Mouse (Mus musculus): ENCODE data around the gene Grb10.

Grb10 gene

GRCm38 (mm10) chr11:11898496-11898895 is 140.0 kb downstream of the Grb10 start:
- no peak for DNase-seq (ENCODE audit: low spot score)

DNA sequence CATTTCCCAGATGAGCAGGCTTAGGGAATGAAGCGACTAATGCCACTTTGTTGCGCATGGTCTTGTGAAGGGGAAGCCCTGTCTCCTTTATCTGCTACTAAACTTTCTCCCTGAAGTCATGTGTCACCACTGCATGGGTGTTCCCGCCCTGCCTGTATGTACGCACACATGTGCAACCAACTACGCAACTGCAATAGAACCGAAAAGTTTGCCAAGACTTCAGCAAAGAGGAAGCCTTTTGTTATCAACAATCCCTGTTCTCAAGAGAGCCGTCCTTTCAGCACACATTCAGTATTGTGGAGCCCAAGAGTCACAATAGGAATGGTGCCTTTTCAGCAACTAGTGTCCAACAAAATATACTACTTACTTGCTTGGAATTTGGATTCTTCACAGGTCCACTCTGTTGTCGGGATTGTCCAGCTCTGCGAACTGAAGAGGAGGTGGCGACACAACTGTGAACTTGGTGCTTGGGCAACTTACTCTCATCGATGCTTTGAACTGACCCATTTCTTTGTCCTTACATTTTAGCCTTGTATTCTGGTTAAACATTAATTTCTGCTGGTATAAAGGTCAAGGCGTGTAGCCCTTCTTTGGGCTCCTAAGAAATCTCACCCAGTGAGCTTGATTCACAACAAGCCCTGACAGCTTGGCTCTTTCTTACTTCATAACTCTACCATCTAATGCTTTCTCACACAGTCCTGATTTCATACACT is 140.7 kb downstream of the Grb10 start, which contains the start of gene Ddc:
Gene Ddc (minus strand): TSS at position 500 of the 713 bp plus-strand sequence.
- no peak for DNase-seq (ENCODE audit: low spot score)

DNA sequence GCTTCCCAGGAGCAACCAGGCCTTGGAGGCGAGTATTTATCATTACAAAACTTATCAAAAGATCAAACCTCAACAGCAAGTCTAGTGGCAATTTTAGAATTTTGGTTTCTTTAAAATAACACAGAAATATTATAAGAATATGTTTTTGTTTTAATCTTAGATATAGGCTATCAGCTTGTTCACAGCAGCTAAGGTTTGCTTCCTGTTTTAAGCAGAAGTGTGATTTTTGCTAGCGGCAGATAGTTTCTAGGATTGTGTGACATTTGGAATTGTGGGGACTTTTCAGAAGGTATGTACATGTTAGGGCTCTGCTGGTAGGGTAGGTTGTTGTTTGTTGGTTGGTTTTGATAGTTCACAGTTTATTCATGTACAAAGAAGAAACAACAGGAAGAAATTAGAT is 143.0 kb downstream of the Grb10 start:
- no peak for DNase-seq (ENCODE audit: low spot score)

DNA sequence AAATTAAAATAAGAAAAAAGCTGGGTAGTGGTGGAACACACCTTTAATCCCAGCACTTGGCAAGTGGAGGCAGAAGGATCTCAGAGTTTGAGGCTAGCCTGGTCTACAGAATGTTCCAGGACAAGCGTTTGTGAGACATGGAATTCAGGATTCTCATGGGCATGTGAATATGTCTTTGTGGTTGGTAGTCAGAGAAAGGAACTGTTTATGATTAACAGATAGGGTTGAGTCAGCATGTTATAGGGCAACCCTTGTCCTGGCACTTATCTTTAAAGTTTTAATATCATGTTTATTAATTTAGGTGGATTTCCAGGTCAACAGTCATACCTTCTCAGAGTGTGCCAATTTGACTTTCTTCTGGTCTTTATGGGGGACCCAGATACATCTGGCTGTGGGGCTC is 144.7 kb downstream of the Grb10 start:
- DNase-seq (ENCODE audit: low spot score), result no peak

GRCm38 (mm10) chr11:11892993-11893602 is 145.4 kb downstream of the Grb10 start:
- DNase-seq (ENCODE audit: low spot score), result no peak

GRCm38 (mm10) chr11:11891832-11892231 is 146.7 kb downstream of the Grb10 start:
- no peak for DNase-seq (ENCODE audit: low spot score)

GRCm38 (mm10) chr11:11890139-11890741 is 148.2 kb downstream of the Grb10 start:
- no peak for DNase-seq (ENCODE audit: low spot score)

DNA sequence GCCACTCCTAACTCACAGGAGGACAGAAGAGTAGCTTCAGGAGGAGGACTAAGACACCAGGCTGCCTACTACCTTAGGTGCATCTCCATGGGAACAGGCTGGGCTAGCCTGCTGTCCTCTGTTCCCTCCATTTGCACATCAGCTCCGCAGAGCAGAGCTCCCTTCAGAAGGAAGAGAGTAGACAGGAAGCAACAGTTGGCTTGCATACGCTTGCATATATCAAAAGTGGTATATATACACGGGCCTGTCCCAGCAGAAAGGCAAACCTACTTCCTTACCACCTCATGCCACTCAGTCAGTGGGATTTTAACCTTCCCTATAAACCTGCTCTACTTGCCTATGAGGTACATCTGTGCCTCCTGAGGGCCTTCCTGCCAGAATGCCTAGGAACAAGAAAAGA is 149.8 kb downstream of the Grb10 start:
- no peak for DNase-seq (ENCODE audit: low spot score)

GRCm38 (mm10) chr11:11888051-11888450 is 150.4 kb downstream of the Grb10 start:
- no peak for DNase-seq (ENCODE audit: low spot score)

GRCm38 (mm10) chr11:11886403-11886998 is 152.0 kb downstream of the Grb10 start:
- DNase-seq (ENCODE audit: low spot score), result no peak

GRCm38 (mm10) chr11:11885921-11886320 is 152.6 kb downstream of the Grb10 start:
- peak; percentile 81 for DNase-seq (ENCODE audit: low spot score)

DNA sequence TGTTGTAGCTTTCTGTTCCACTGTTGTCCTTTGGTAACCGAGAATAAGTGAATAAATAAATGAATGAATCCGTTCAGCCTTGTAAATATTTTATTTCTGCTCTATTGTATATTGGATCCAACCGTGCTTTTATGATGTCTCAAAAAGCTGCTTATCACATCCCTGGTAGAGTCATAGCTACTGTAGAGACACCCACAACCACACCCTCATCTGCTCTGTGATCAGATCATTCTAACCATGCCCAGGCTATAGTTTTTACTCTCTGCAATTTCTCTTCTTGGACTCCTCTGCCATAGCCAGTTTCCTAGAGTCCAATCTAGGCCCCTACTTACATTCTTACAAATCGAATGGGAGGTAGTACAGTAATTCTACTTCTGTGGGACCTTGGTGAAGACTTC is 153.2 kb downstream of the Grb10 start:
- no peak for DNase-seq (ENCODE audit: low spot score)

DNA sequence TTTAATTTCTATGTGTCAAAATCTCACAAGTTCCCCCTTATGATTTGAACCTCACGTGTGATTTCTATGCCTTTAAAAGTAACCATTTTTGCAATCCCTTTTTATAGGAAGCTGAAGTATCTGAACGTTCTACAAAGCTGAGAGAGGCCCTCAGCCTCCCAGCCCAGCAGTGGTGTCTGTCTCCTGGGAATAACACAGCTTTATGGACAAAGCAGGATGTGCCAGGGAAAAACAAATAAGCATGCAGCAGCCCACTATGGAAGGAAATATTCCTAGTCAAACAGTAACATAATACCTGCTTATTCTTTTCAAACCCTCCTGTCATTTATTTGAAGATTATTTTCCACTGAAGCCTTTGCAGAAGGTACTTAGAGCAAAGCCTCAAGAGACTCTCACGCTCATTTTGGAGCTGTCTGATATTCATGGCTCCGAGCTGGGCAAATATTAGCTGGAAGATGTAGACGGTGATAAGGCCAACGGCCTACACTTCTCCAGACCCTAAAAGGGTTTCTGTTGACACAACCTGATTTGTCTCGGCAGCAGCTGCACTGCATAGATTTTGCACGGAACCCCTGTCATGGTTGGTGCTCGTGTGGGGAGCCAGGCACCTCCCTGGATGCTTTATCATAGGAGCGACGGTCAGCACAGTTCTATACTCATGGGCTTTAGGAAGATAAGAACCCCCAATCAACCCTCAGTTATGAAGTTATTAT is 153.8 kb downstream of the Grb10 start:
- no peak for DNase-seq (ENCODE audit: low spot score)

GRCm38 (mm10) chr11:11881783-11882155 is 156.7 kb downstream of the Grb10 start:
- no peak for DNase-seq (ENCODE audit: low spot score)

DNA sequence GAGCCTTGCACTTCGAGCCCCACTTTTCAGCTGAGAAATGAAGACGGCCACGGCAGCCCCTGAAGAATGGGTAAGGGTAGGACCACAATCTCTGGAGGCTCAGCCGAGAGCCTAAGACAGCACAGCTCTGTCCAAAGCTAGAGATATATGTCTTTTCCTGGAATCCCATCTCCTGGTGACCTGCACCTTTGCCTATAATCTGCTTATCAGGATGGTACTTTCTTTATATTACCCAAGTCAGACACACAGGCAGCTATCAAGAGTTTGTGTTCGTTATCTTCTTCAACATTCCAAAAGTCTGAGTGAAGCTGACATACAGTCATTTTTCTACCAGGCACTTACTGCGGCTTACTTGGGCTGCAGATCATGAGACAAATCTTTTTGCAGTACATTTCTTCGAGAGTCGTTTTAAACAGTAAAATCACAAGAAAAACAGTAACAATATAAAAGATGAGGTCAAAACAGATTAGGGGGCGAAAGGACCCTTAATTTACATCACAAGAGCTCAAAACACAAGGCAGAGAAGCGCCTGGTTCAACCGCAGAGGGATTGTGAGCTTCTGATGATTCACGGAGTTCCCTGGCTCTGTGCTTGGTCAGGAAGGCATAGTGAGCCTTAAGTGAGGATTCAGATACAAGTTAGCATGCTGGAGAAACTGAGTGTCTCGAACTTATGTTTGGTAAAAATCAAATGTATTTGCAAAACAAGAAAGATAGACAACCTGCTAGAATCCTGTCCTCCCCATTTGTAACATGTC is 157.3 kb downstream of the Grb10 start:
- no peak for DNase-seq (ENCODE audit: low spot score)
